Mouse (Mus musculus) retina, adult 2 months (tissue): ENCODE measurements around the gene Mob3b.

Experiments used
- DNase-seq: peaks from one replicate; pipeline ENCODE4 v3.0.0-alpha.2; 2012; ENCODE audit warnings: low read depth, low spot score

Gene Mob3b

GRCm38 (mm10) chr4:34899322-34899721 is 258.0 kb downstream of the Mob3b start:
- no peak for DNase-seq
